Mouse (Mus musculus): ENCODE results near the gene Rtp1. TPM values are rescaled to one million over a fixed set of nuclear protein-coding genes. Genes with fewer than 3 reads are reported as not detected.
A peak's percentile ranks its signal among the peaks of the same experiment; 100 is the strongest.

Gene Rtp1
- polyA plus RNA-seq, 1 experiment from 2014 or later, result not detected

DNA sequence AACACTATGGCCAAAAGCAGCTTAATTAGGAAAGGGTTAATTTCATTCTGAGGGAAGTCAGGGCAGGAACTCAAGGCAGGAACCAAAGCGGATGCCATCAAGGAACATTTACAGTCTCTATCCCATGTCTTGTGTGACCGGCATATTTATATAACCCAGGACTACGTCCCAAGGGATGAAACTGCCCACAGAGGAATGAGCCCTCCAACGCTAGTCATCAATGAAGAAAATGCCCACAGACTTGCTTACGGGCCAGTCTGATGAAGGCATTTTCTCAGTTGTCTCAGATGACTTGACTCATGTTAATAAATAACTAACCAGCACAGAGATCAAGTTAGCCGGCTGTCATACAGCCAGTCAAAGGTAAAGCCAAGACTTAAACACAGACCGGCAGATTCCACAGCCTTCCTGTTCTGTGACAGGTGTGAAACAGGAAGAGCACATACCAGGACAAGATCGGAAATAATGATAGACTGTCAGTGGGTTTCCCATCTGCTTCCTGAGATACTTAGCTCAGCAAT lies 9.3 kb upstream of the Rtp1 start:
- no peak overlapping the region for H3K27ac ChIP-seq

DNA sequence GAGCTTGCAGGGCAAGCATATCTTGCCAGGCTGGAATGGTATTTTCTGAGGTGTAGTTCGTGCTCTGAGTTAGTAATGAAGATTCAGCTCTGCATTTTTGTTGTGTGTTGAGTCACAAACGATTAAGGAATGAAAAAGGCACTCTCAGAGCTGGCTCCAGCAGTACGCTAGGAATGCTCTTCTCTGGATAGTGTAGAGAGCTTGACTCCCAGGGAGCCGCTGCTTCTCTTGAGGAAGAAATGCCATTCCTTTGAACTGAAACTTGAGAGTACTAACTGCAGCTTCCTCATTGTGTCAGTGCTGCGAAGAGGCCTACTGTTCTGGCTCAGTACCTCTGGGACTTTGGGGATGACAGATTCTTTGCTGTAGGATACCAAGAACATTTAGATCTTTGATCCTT lies 5.1 kb upstream of the Rtp1 start:
- no peak overlapping the region for H3K4me3 ChIP-seq (replicated peaks)
- no peak overlapping the region for H3K9ac ChIP-seq
- H3K9me3 ChIP-seq, result no peaks in the 10 kb centered on the region
- no peaks in the 10 kb centered on the region for H3K36me3 ChIP-seq
- no peak overlapping the region for H3K27ac ChIP-seq
- no peaks in the 10 kb centered on the region for H3K4me1 ChIP-seq (replicated peaks)
- no peak overlapping the region for H3K4me2 ChIP-seq (replicated peaks)
- no peaks in the 10 kb centered on the region for H3K27me3 ChIP-seq (replicated peaks)
- WGBS, result 72% methylated on average over 5 of the region's 5 CpGs
- ATAC-seq, result no peak

More for the DNA sequence above, 9.3 kb upstream of the Rtp1 start:
- Histone ChIP-seq H3K36me3 (no peaks in the 10 kb centered on the region), H3K4me2 (replicated peaks) (no peak overlapping the region), H3K9me3 (no peaks in the 10 kb centered on the region), H3K27me3 (replicated peaks) (no peaks in the 10 kb centered on the region), H3K9ac (no peak overlapping the region), H3K4me1 (replicated peaks) (peaks cover 10% of the 10 kb centered on the region), H3K4me3 (replicated peaks) (no peak overlapping the region)
- WGBS, result 76% methylated on average over 8 of the region's 8 CpGs
- ATAC-seq, result no peak

DNA sequence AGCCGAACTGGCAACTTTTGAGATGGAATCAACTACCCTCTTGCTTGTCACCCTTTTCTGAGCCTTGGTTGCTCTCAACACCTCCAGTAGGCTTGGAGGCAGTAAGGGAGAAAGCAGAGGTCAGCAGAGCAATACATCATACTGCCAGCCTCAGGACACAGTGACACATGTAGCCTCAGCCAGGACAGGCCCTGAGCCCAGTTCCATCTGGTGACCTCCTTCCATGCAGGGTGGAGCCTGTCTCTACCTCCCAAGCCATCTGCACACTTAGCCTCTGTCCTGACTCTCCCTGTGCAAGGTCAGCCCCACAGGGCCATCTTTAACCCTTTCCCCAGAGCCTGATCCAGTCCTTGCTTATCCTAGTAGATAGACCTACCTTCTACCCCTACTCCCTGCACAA lies 1.2 kb upstream of the Rtp1 start:
- H3K9ac ChIP-seq, result no peak overlapping the region
- no peaks in the 10 kb centered on the region for H3K9me3 ChIP-seq
- no peak overlapping the region for H3K27ac ChIP-seq
- H3K4me1 ChIP-seq (replicated peaks), result no peaks in the 10 kb centered on the region
- no peak overlapping the region for H3K4me2 ChIP-seq (replicated peaks)
- H3K27me3 ChIP-seq (replicated peaks), result no peaks in the 10 kb centered on the region
- WGBS, result 90% methylated on average over 1 of the region's 1 CpGs
- no peak overlapping the region for H3K4me3 ChIP-seq (replicated peaks)
- no peak for ATAC-seq
- no peaks in the 10 kb centered on the region for H3K36me3 ChIP-seq

DNA sequence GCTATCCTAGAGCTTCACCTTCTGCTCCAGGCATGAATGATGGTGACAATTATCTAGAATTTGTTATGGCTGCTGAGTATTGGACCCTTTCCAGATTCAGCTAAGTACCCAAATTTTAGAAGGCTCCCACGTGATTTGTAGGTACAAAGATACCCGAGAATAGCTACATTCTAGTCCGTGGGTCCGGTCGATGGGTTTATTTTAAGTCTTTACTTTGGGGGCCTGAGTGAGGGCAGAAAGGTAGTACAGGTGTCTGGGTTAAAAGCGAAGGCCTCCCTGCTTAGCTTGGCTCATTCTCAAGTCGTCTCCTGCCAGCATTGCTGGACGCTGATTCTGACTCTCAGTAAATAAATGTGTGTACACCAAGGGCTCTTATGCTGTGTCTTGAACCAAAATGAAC lies 1.1 kb downstream of the Rtp1 start:
- H3K27me3 ChIP-seq (replicated peaks), result no peaks in the 10 kb centered on the region
- H3K4me2 ChIP-seq (replicated peaks), result no peak overlapping the region
- no peaks in the 10 kb centered on the region for H3K9me3 ChIP-seq
- no peaks in the 10 kb centered on the region for H3K4me1 ChIP-seq (replicated peaks)
- no peak overlapping the region for H3K9ac ChIP-seq
- H3K4me3 ChIP-seq (replicated peaks), result no peak overlapping the region
- ATAC-seq, result no peak
- H3K27ac ChIP-seq, result no peak overlapping the region
- H3K36me3 ChIP-seq, result no peaks in the 10 kb centered on the region
- WGBS, result 70% methylated on average over 8 of the region's 8 CpGs

GRCm38 (mm10) chr16:23437404-23438166 lies 8.7 kb downstream of the Rtp1 start:
- no peak overlapping the region; the same call in 1 of the 2 replicates for H3K4me2 ChIP-seq (replicated peaks)
- H3K36me3 ChIP-seq, result no peaks in the 10 kb centered on the region
- H3K9ac ChIP-seq, result no peak overlapping the region
- no peak overlapping the region for H3K27ac ChIP-seq
- WGBS, result 51% methylated on average over 12 of the region's 12 CpGs
- H3K4me3 ChIP-seq (replicated peaks), result no peak overlapping the region
- H3K9me3 ChIP-seq, result no peaks in the 10 kb centered on the region
- H3K4me1 ChIP-seq (replicated peaks), result 0 out of 2 replicates have a peak, but pooled peaks cover 6% of the 10 kb centered on the region
- H3K27me3 ChIP-seq (replicated peaks), result no peaks in the 10 kb centered on the region
- ATAC-seq, result peak; percentile 82

GRCm38 (mm10) chr16:23444231-23444630 lies 15.3 kb downstream of the Rtp1 start:
- ATAC-seq, result no peak
- Histone ChIP-seq H3K9ac (no peak overlapping the region), H3K27me3 (replicated peaks) (no peaks in the 10 kb centered on the region), H3K4me3 (replicated peaks) (no peak overlapping the region), H3K27ac (no peak overlapping the region), H3K36me3 (no peaks in the 10 kb centered on the region), H3K4me2 (replicated peaks) (no peak overlapping the region), H3K4me1 (replicated peaks) (no peaks in the 10 kb centered on the region), H3K9me3 (no peaks in the 10 kb centered on the region)
- WGBS, result 86% methylated on average over 4 of the region's 4 CpGs

DNA sequence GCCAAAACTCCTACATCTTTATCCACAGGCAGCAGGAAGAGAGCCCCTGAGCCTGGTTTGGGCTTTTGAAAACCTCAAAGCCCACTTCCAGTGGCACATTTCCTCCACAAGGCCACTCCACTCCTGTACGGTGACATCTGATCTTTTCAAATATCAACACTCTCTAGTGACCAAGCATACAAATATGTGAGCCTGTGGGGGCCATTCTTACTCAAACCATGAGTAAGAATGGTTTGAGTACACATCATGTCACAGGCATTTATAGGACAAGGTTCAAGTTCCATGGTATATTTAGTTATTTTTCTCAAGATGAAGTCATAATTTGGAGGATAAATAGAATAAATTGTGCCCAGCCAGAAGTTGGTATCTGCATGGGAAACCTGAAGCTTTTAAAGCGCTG lies 21.0 kb downstream of the Rtp1 start:
- Histone ChIP-seq H3K27ac (no peak overlapping the region), H3K4me1 (replicated peaks) (no peaks in the 10 kb centered on the region), H3K27me3 (replicated peaks) (no peaks in the 10 kb centered on the region), H3K4me3 (replicated peaks) (no peak overlapping the region), H3K36me3 (no peaks in the 10 kb centered on the region), H3K4me2 (replicated peaks) (no peak overlapping the region), H3K9me3 (no peaks in the 10 kb centered on the region), H3K9ac (no peak overlapping the region)
- ATAC-seq, result no peak
- 80% methylated on average over 2 of the region's 2 CpGs for WGBS

DNA sequence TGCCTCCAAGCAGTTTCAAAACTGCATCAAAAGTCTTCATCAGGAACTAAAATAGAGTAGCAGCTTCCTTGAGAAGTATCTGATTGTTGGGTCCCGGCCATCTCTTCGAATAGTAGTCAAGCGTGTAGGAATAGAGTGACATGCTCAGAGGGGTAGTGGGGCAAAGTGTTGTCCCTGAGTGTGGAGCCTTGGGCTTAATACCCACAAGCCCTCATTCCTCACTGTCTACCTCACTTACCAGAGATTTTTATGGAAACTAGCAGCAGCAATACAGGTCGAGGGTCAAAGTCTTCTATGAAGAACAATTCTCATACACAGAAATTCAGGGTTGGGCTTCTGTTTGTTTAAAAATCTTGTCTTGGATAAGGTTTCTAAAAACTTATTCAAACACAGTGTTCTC lies 21.9 kb downstream of the Rtp1 start:
- H3K9ac ChIP-seq, result no peak overlapping the region
- ATAC-seq, result peak; percentile 51
- 84% methylated on average over 4 of the region's 4 CpGs for WGBS
- H3K4me3 ChIP-seq (replicated peaks), result no peak overlapping the region
- no peak overlapping the region for H3K4me2 ChIP-seq (replicated peaks)
- no peak overlapping the region for H3K27ac ChIP-seq
- no peaks in the 10 kb centered on the region for H3K4me1 ChIP-seq (replicated peaks)
- no peaks in the 10 kb centered on the region for H3K9me3 ChIP-seq
- no peaks in the 10 kb centered on the region for H3K27me3 ChIP-seq (replicated peaks)
- H3K36me3 ChIP-seq, result no peaks in the 10 kb centered on the region

GRCm38 (mm10) chr16:23452476-23452875 lies 23.5 kb downstream of the Rtp1 start:
- Histone ChIP-seq H3K4me3 (replicated peaks) (no peak overlapping the region), H3K9ac (no peak overlapping the region), H3K36me3 (no peaks in the 10 kb centered on the region), H3K27ac (no peak overlapping the region), H3K9me3 (no peaks in the 10 kb centered on the region), H3K4me2 (replicated peaks) (no peak overlapping the region), H3K4me1 (replicated peaks) (0 out of 2 replicates have a peak, but pooled peaks cover 3% of the 10 kb centered on the region), H3K27me3 (replicated peaks) (no peaks in the 10 kb centered on the region)
- WGBS, result 26% methylated on average over 3 of the region's 3 CpGs
- 0 out of 2 replicates have a peak, but pooled peaks have one; percentile 39 for ATAC-seq

- 81% methylated on average over 6 of the region's 6 CpGs for WGBS
- H3K27me3 ChIP-seq (replicated peaks), result no peaks in the 10 kb centered on the region
- H3K4me1 ChIP-seq (replicated peaks), result 0 out of 2 replicates have a peak, but pooled peaks cover 3% of the 10 kb centered on the region
- no peak overlapping the region for H3K4me3 ChIP-seq (replicated peaks)
- ATAC-seq, result no peak
- no peak overlapping the region for H3K4me2 ChIP-seq (replicated peaks)
- no peak overlapping the region for H3K9ac ChIP-seq
- no peaks in the 10 kb centered on the region for H3K36me3 ChIP-seq
- H3K27ac ChIP-seq, result no peak overlapping the region
- H3K9me3 ChIP-seq, result no peaks in the 10 kb centered on the region
Observed at GRCm38 (mm10) chr16:23454376-23454775, 25.4 kb downstream of the Rtp1 start.

GRCm38 (mm10) chr16:23456534-23456933 lies 27.6 kb downstream of the Rtp1 start:
- no peaks in the 10 kb centered on the region for H3K36me3 ChIP-seq
- no peak overlapping the region for H3K27ac ChIP-seq
- no peaks in the 10 kb centered on the region for H3K27me3 ChIP-seq (replicated peaks)
- 54% methylated on average over 3 of the region's 3 CpGs for WGBS
- H3K4me2 ChIP-seq (replicated peaks), result no peak overlapping the region
- H3K4me1 ChIP-seq (replicated peaks), result 0 out of 2 replicates have a peak, but pooled peaks cover 3% of the 10 kb centered on the region
- no peak overlapping the region for H3K9ac ChIP-seq
- H3K4me3 ChIP-seq (replicated peaks), result no peak overlapping the region
- no peak for ATAC-seq
- no peaks in the 10 kb centered on the region for H3K9me3 ChIP-seq

DNA sequence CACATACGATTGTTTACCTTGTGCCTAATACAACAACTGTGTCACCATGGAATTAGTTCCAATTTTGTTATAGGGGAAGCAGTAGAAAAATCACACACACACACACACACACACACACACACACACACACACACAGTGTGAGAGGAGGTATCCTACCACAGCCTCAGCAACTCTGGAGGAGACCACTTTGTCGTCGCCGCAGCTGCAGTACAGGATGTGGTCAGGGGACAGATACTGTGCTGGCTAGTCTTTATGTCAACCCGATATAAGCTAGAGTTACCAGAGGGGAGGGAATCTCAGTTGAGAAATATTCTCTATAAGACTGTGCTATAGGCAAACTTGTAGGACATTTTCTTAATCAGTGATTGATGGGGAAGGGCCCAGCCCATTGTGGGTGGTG lies 28.4 kb downstream of the Rtp1 start:
- Histone ChIP-seq H3K36me3 (no peaks in the 10 kb centered on the region), H3K4me3 (replicated peaks) (no peak overlapping the region), H3K27me3 (replicated peaks) (no peaks in the 10 kb centered on the region), H3K9ac (no peak overlapping the region), H3K9me3 (no peaks in the 10 kb centered on the region), H3K4me1 (replicated peaks) (0 out of 2 replicates have a peak, but pooled peaks cover 3% of the 10 kb centered on the region), H3K4me2 (replicated peaks) (no peak overlapping the region), H3K27ac (no peak overlapping the region)
- ATAC-seq, result no peak
- WGBS, result 88% methylated on average over 5 of the region's 5 CpGs
